Mouse (Mus musculus) hindbrain, embryonic 16.5 days (tissue): Measurements from ENCODE around the gene Arhgap28. TPM values are rescaled to one million over a fixed set of nuclear protein-coding genes. Genes with fewer than 3 reads are reported as not detected.

ENCODE experiments used
- ATAC-seq: fragments of 200-750 bp; cut with Nextera tagmentation; 2 replicates; pipeline ENCODE4 v1.8.0; 2017; ENCODE audit warnings: moderate TSS enrichment, moderate library complexity
- H3K27ac ChIP-seq: fragments of 300-500 bp; sonication (generic); 2 replicates; pipeline ENCODE4 v1.5.1; 2014; ENCODE audit warnings: low read depth, mild to moderate bottlenecking, control low read depth, low read length, moderate library complexity
- H3K27me3 ChIP-seq: fragments of 300-500 bp; sonication (generic); replicated peaks from 2 replicates; pipeline ENCODE4 v1.6.1; 2014; ENCODE audit warnings: low read length; ENCODE audit not compliant: control insufficient read depth, insufficient read depth
- H3K36me3 ChIP-seq: fragments of 300-500 bp; sonication (generic); 2 replicates; pipeline ENCODE4 v1.6.1; 2014; ENCODE audit warnings: mild to moderate bottlenecking, low read length, moderate library complexity, mixed read lengths; ENCODE audit not compliant: control insufficient read depth, insufficient read depth
- H3K4me1 ChIP-seq: fragments of 300-500 bp; sonication (generic); 2 replicates; pipeline ENCODE4 v1.6.1; 2014; ENCODE audit warnings: low read depth, low read length; ENCODE audit not compliant: control insufficient read depth, insufficient read depth
- H3K4me2 ChIP-seq: fragments of 300-500 bp; sonication (generic); 2 replicates; pipeline ENCODE4 v1.6.1; 2014; ENCODE audit warnings: mild to moderate bottlenecking, low read length, control low read depth, moderate library complexity
- H3K4me3 ChIP-seq: fragments of 300-500 bp; sonication (generic); 2 replicates; pipeline ENCODE4 v1.5.1; 2014; ENCODE audit warnings: mild to moderate bottlenecking, low read length, control low read depth, moderate library complexity
- H3K9ac ChIP-seq: fragments of 300-500 bp; sonication (generic); 2 replicates; pipeline ENCODE4 v1.6.1; 2014; ENCODE audit warnings: low read depth, mild to moderate bottlenecking, control low read depth, low read length, moderate library complexity
- H3K9me3 ChIP-seq: fragments of 300-500 bp; sonication (generic); 2 replicates; pipeline ENCODE4 v1.6.1; 2014; ENCODE audit warnings: mild to moderate bottlenecking, low read length, moderate library complexity; ENCODE audit not compliant: control insufficient read depth
- WGBS: fragments of 180-500 bp; shearing (Covaris S2); extraction: QIAGEN DNeasy Blood & Tissue Kit; methylation state at CpG from one replicate; pipeline ENCODE4 v1.1.7; 2014; 5-methylcytosine and 5-hydroxymethylcytosine counted together
- polyA plus RNA-seq: library from polyadenylated mRNA; unstranded; fragments of >200 nt; fragmentation: Nextera tagmentation; extraction: Ambion mirVana; gene quantifications from 2 replicates; pipeline ENCODE4 v1.2.1, GENCODE M21; 2015

The Arhgap28 gene
- polyA plus RNA-seq, 1 experiment from 2014 or later: 5.9 TPM

GRCm38 (mm10) chr17:67809171-67809570, 194.7 kb downstream of the Arhgap28 start:
- Histone ChIP-seq H3K9ac (no peak overlapping the region), H3K4me2 (no peak overlapping the region), H3K27me3 (no peaks in the 10 kb centered on the region), H3K27ac (no peak overlapping the region), H3K36me3 (0 out of 2 replicates have a peak, but pooled peaks cover 3% of the 10 kb centered on the region), H3K4me3 (no peak overlapping the region), H3K4me1 (no peaks in the 10 kb centered on the region), H3K9me3 (no peaks in the 10 kb centered on the region)
- WGBS: 90% methylated on average over 16 of the region's 16 CpGs
- ATAC-seq: no peak
